Mouse (Mus musculus) midbrain, embryonic 14.5 days (tissue): ENCODE data around the gene Gm43518. TPM values are rescaled to one million over a fixed set of nuclear protein-coding genes. Genes with fewer than 3 reads are reported as not detected.

Experiments
- ATAC-seq: fragments of 200-750 bp; cut with Nextera tagmentation; 2 replicates; pipeline ENCODE4 v1.8.0; 2017; ENCODE audit warnings: moderate number of reproducible peaks, moderate library complexity; ENCODE audit not compliant: low FRiP score, low TSS enrichment
- DNase-seq: peaks from one replicate; pipeline ENCODE4 v3.0.0-alpha.2; 2015
- H3K27ac ChIP-seq: fragments of 300-500 bp; sonication (generic); replicated peaks from 2 replicates; pipeline ENCODE4 v1.5.1; 2014; ENCODE audit warnings: mild to moderate bottlenecking, low read depth, low read length, moderate library complexity
- H3K27me3 ChIP-seq: fragments of 300-500 bp; sonication (generic); 2 replicates; pipeline ENCODE4 v1.6.1; 2014; ENCODE audit warnings: low read length, control low read depth, mixed read lengths; ENCODE audit not compliant: control insufficient read depth, insufficient read depth
- H3K36me3 ChIP-seq: fragments of 300-500 bp; sonication (generic); 2 replicates; pipeline ENCODE4 v1.6.1; 2014; ENCODE audit warnings: low read length, control low read depth; ENCODE audit not compliant: control insufficient read depth, insufficient read depth
- H3K4me1 ChIP-seq: fragments of 300-500 bp; sonication (generic); 2 replicates; pipeline ENCODE4 v1.6.1; 2014; ENCODE audit warnings: mild to moderate bottlenecking, antibody characterized with exemption, low read length, control low read depth; ENCODE audit not compliant: control insufficient read depth, insufficient read depth
- H3K4me2 ChIP-seq: fragments of 300-500 bp; sonication (generic); 2 replicates; pipeline ENCODE4 v1.6.1; 2014; ENCODE audit warnings: mild to moderate bottlenecking, low read length, moderate library complexity
- H3K4me3 ChIP-seq: fragments of 300-500 bp; sonication (generic); replicated peaks from 2 replicates; pipeline ENCODE4 v1.5.1; 2014; ENCODE audit warnings: low read depth, low read length
- H3K9ac ChIP-seq: fragments of 300-500 bp; sonication (generic); replicated peaks from 2 replicates; pipeline ENCODE4 v1.6.1; 2014; ENCODE audit warnings: mild to moderate bottlenecking, low read length, moderate library complexity
- H3K9me3 ChIP-seq: fragments of 300-500 bp; sonication (generic); 2 replicates; pipeline ENCODE4 v1.6.1; 2016; ENCODE audit warnings: low read length, control low read depth, mixed read lengths; ENCODE audit not compliant: control insufficient read depth
- WGBS: fragments of 180-500 bp; shearing (Covaris S2); extraction: QIAGEN DNeasy Blood & Tissue Kit; methylation state at CpG from one replicate; pipeline ENCODE4 v1.1.7; 2014; 5-methylcytosine and 5-hydroxymethylcytosine counted together
- polyA plus RNA-seq: library from polyadenylated mRNA; unstranded; fragments of >200 nt; fragmentation: Nextera tagmentation; extraction: Ambion mirVana; gene quantifications from 2 replicates; pipeline ENCODE4 v1.2.1, GENCODE M21; 2014

Gene Gm43518
- polyA plus RNA-seq, 1 experiment from 2014 or later = 2.0 TPM

DNA sequence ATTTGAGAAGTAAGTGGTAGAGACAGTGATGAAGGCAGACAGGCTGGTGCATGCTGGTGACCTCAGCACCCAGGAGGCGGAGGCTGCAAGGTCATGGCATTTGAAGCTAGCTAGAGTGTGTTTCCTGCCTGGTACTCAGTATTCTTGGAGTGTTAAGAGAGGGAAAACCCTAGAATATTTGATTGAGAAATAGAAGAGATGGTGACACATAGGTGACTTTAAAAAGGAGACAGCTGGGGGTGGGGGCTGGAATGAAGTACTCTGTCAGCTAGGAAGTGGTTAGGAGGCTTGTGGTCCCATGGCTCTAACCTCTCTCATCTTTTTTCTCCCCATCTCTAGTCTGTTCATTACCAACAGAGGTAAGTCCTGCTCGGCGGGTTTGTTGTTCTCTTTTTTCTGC, 12.4 kb upstream of the Gm43518 start:
- Histone ChIP-seq H3K36me3 (peaks cover 80% of the 10 kb centered on the region), H3K9ac (no peak overlapping the region), H3K27ac (no peak overlapping the region), H3K4me1 (no peaks in the 10 kb centered on the region), H3K27me3 (no peaks in the 10 kb centered on the region), H3K9me3 (no peaks in the 10 kb centered on the region), H3K4me3 (no peak overlapping the region), H3K4me2 (no peak overlapping the region)
- DNase-seq (no peak), ATAC-seq (no peak)
- WGBS = 89% methylated on average over 3 of the region's 3 CpGs

DNA sequence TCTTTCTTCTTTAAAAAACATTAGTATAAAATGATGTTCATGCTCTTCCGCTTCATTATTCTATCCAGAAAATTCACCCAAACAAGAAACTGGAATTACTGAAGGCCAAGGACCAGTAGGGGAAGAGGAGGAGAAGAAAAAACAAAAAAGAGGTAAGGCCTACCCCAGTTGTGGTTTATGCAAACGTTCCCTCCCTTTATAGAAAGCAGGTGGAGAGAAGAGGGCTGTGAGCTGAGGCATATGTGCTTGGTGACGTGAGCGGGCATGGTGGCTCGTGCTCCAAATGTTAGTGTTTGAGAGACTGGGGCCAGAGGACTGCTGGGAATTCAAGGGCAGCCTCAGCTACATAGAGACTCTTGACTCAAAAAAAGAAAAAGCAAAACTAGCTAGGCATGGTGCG, 5.1 kb upstream of the Gm43518 start:
- Histone ChIP-seq H3K27me3 (no peaks in the 10 kb centered on the region), H3K27ac (no peak overlapping the region), H3K9me3 (no peaks in the 10 kb centered on the region), H3K4me1 (no peaks in the 10 kb centered on the region), H3K4me2 (no peak overlapping the region), H3K4me3 (no peak overlapping the region), H3K9ac (no peak overlapping the region), H3K36me3 (peaks cover 93% of the 10 kb centered on the region)
- 93% methylated on average over 6 of the region's 6 CpGs for WGBS
- DNase-seq (no peak), ATAC-seq (no peak)

DNA sequence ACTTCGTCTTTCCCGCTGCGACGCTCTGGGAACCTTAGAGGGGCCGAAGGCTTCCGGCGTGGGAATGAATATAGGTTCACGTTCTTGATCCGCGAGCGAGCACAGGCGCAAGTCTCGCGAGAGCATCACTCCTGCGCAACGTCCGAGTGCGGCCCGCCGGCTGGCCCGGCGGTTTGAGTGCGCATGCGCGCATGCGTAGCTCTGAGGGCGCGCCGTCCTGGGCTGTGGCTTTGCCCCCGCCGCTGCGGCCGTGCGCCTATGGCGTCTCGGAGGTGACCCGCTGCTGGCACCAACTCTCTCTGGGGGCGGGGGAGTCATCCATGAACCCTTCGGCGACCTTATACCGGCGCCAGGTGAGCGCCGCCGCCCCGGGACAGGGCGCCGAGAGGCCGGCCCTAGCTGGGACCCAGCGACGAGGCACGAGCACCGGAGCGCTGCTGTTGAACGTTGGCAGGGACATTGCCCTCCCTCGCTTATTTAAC, 3.3 kb downstream of the Gm43518 start, which contains the start of gene Ccdc62:
Ccdc62 (plus strand) TSS at position 172 of the 482 bp plus-strand sequence.
- Histone ChIP-seq H3K4me2 (peak within 1 kb of the TSS; percentile 76), H3K27me3 (no peaks in the 10 kb centered on the region), H3K4me1 (peaks cover 3% of the 10 kb centered on the region; the same call in 1 of the 2 replicates), H3K4me3 (peak within 1 kb of the TSS; percentile 75), H3K9me3 (no peaks in the 10 kb centered on the region), H3K27ac (peak within 1 kb of the TSS; percentile 86), H3K9ac (peak within 1 kb of the TSS; percentile 90), H3K36me3 (peaks cover 36% of the 10 kb centered on the region)
- peak; percentile 99 for DNase-seq
- under 1% methylated on average over 56 of the region's 56 CpGs for WGBS
- ATAC-seq = peak; percentile 96

DNA sequence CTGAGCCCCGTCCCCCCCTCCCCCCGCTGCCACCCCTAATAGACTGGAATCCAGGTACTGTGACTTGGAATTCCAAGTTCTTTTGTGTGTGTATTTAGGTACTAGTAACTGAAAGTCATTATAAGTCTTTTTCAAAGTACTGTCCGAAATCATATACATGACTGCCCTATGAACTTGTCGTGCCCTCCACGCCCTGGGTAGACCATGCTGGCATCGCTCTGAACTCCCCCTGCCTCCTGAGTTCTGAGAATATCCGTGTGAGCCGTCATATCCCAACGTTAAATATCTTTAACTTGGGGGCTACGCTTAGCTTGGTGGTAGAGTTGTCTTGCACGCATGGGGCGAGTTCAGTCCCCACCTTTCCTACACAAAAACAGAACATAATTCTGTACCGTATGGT, 3.9 kb downstream of the Gm43518 start:
- Histone ChIP-seq H3K9me3 (no peaks in the 10 kb centered on the region), H3K36me3 (peaks cover 30% of the 10 kb centered on the region), H3K27me3 (no peaks in the 10 kb centered on the region), H3K4me2 (peak overlapping the region; percentile 76), H3K27ac (peak overlapping the region; percentile 86; the same call in 1 of the 2 replicates), H3K4me1 (peaks cover 3% of the 10 kb centered on the region; the same call in 1 of the 2 replicates), H3K4me3 (peak overlapping the region; percentile 75), H3K9ac (peak overlapping the region; percentile 90)
- ATAC-seq (0 out of 2 replicates have a peak, but pooled peaks have one; percentile 9), DNase-seq (no peak)
- 52% methylated on average over 13 of the region's 13 CpGs for WGBS

DNA sequence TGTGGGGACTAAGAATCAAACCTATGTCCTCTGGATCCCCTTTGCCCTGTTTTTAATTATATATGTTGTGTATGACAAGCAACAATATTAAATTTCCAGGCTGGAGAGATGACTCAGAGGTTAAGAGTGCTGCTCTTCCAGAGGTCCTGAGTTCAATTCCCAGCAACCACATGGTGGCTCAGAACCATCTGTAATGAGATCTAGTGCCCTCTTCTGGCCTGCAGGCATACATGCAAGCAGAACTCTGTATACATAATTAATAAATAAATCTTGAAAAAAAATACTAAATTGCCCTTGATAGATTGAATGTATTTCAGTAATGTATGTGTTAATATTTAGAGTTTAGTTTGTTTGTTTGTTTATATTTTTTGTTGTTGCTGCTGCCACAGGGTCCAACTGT, 5.7 kb downstream of the Gm43518 start:
- no peak overlapping the region for H3K4me2 ChIP-seq
- no peaks in the 10 kb centered on the region for H3K9me3 ChIP-seq
- no peak overlapping the region for H3K27ac ChIP-seq
- no peak overlapping the region for H3K9ac ChIP-seq
- no peak overlapping the region for H3K4me3 ChIP-seq
- H3K27me3 ChIP-seq = no peaks in the 10 kb centered on the region
- H3K4me1 ChIP-seq = peaks cover 3% of the 10 kb centered on the region; the same call in 1 of the 2 replicates
- H3K36me3 ChIP-seq = peaks cover 12% of the 10 kb centered on the region
- ATAC-seq = no peak
- no peak for DNase-seq

DNA sequence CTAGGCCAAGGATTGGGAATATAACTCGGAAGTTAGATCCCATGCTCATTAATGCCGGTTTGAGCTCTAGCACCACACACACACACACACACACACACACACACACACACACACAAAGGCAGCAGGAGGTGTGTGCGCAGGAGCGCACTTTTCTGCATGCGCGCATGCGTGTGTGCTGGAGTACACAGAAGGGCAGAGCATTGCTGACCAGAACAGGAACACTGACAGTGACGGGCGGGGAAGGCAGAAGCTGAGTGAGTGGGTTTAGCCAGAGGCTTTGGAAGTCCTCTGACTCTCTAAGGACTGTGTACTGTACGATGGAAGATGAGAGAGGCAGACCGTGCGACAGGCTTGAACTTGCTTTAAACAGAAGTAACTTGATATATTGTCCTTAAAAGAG, 6.3 kb downstream of the Gm43518 start:
- H3K4me2 ChIP-seq = no peak overlapping the region
- 93% methylated on average over 12 of the region's 12 CpGs for WGBS

DNA sequence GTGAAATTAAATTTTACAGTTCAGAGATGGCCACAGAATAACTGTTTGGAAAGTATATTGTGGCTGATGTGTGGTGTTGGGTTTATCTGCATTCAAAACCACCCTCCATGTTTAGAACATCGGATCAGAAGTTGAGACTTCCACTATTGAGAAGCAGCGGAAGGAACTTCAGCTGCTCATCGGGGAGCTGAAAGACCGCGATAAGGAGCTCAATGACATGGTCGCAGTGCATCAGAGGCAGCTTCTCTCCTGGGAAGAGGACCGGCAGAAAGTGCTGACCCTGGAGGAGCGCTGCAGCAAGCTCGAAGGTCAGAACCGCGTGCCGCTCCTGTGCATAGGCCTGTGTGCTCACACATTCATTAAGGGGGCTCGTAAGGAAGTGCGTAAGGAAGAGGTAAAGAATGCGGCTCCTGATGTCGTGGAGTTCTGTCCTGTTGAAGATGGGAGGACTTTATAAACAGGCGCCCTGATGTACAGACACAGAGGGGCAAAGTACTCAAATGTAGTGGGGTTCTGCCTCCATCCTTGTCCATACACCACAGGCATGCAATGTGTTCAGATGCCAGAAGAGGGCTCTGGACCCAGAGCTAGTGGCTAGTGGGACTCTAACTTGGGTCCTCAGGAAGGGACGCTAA, 6.9 kb downstream of the Gm43518 start:
- H3K36me3 ChIP-seq = 0 out of 2 replicates have a peak, but pooled peaks cover 3% of the 10 kb centered on the region
- H3K4me3 ChIP-seq = no peak overlapping the region
- H3K27me3 ChIP-seq = no peaks in the 10 kb centered on the region
- H3K9me3 ChIP-seq = no peaks in the 10 kb centered on the region
- DNase-seq (peak; percentile 43), ATAC-seq (no peak)
- no peak overlapping the region for H3K4me2 ChIP-seq
- 38% methylated on average over 18 of the region's 18 CpGs for WGBS
- H3K27ac ChIP-seq = no peak overlapping the region
- H3K9ac ChIP-seq = no peak overlapping the region
- H3K4me1 ChIP-seq = peaks cover 3% of the 10 kb centered on the region; the same call in 1 of the 2 replicates

More for the DNA sequence above, 6.3 kb downstream of the Gm43518 start:
- H3K4me3 ChIP-seq = no peak overlapping the region
- 0 out of 2 replicates have a peak, but pooled peaks cover 7% of the 10 kb centered on the region for H3K36me3 ChIP-seq
- no peak for DNase-seq
- peaks cover 3% of the 10 kb centered on the region; the same call in 1 of the 2 replicates for H3K4me1 ChIP-seq
- ATAC-seq = no peak
- H3K9ac ChIP-seq = no peak overlapping the region
- no peaks in the 10 kb centered on the region for H3K9me3 ChIP-seq
- no peak overlapping the region for H3K27ac ChIP-seq
- H3K27me3 ChIP-seq = no peaks in the 10 kb centered on the region

DNA sequence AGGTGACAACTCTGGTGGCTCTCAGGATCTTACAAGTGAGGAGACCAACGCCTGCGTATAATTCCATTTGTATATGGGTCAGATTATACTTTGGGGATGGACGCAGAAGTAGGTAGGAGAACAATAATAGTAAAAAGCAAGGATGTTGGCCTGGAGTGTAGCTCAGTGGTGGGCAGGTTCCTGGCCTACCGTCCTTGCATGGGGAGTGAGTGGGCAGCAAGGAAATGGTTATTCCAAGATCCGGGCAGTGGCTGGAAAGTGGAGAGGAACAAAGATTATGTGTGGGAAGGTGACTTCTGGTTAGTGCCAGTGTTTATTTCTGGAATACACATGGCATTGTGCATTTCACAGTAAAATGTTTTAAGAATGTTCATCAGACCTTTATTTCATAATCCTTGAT, 8.7 kb downstream of the Gm43518 start:
- Histone ChIP-seq H3K4me3 (no peak overlapping the region), H3K27me3 (no peaks in the 10 kb centered on the region), H3K27ac (no peak overlapping the region), H3K36me3 (no peaks in the 10 kb centered on the region), H3K9me3 (no peaks in the 10 kb centered on the region), H3K4me2 (no peak overlapping the region), H3K9ac (no peak overlapping the region), H3K4me1 (peaks cover 3% of the 10 kb centered on the region; the same call in 1 of the 2 replicates)
- 90% methylated on average over 5 of the region's 5 CpGs for WGBS
- no peak for DNase-seq
- ATAC-seq = no peak

DNA sequence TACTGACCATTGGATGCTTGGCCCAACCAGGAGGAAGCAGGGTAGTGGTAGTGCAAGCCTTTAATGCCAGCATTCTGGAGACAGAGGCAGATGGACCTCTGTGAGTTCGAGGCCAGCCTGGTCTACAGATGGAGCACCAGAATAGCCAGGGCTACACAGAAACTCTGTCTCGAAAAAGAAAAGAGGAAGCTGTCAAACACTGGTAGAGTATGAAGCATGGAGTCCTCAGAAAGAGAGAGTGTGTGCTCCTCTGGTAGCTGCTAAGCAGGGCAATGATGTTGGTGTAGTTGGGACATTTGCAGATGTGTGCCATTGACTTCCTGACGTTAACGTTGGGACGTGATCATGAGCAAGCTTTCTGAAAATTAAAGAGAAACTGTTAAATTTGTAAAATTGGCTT, 11.3 kb downstream of the Gm43518 start:
- ATAC-seq = no peak
- H3K4me1 ChIP-seq = no peaks in the 10 kb centered on the region
- 90% methylated on average over 5 of the region's 5 CpGs for WGBS
- no peaks in the 10 kb centered on the region for H3K27me3 ChIP-seq
- H3K4me2 ChIP-seq = no peak overlapping the region
- H3K9me3 ChIP-seq = no peaks in the 10 kb centered on the region
- no peaks in the 10 kb centered on the region for H3K36me3 ChIP-seq
- no peak for DNase-seq
- H3K4me3 ChIP-seq = no peak overlapping the region
- no peak overlapping the region; the same call in 1 of the 2 replicates for H3K9ac ChIP-seq
- H3K27ac ChIP-seq = no peak overlapping the region
